Mouse (Mus musculus): Measurements from ENCODE around the gene Ifi27.
"Not testable (repeated sequence)": the region's sequence is repeated elsewhere in the genome, so short reads cannot be mapped to it uniquely, and the experiment has no call there.

Gene Ifi27

DNA sequence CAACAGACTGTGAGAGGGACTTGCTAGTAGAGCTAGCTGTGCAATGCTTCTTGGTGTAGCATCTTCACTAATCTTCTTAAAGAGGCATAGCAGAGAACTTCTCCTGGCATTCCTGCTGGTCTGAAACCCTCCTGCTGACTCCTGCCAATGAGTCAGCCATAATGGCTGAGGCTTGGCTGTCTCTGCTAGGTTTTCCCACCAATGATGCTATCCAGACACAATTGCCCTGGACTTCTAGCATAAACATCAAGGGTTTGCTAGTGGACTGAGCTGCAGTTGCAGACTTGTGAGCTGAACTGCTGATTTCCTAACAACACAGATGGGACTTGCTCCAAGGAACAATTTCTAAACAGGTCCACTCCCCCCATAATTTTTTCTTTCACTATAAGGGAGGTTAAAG, 19.4 kb downstream of the Ifi27 start:
- DNase-seq (ENCODE audit: low read depth, low spot score): no peak

GRCm38 (mm10) chr12:103456727-103457126, 22.7 kb downstream of the Ifi27 start:
- DNase-seq (ENCODE audit: low read depth, low spot score): not testable (repeated sequence)

DNA sequence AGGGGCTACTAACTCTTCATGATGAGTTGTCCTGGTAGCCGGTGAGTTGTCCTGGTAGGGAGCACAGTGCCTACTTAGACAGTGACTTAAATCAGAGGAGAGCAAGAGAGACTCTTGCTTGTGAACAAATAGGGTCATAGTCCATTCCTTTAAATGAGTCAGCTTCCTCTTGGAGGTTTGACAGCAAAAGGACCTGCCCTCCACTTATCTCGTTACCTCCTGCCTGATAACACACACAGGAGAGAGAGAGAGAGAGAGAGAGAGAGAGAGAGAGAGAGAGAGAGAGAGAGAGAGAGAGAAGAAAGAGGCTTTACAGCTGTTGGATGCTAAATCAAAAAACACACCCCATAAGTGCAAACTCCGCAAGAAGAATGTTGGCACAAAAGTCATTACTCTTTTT, 23.1 kb downstream of the Ifi27 start, which contains the start of gene Ifi27l2b:
Gene Ifi27l2b, minus strand, starts transcription at position 84 of the 400 bp plus-strand sequence.
- DNase-seq (ENCODE audit: low read depth, low spot score): no peak

- DNase-seq (ENCODE audit: low read depth, low spot score): no peak
Measured at GRCm38 (mm10) chr12:103474481-103474880, 40.5 kb downstream of the Ifi27 start.

- no peak for DNase-seq (ENCODE audit: low read depth, low spot score)
Measured at GRCm38 (mm10) chr12:103476779-103477389, 42.9 kb downstream of the Ifi27 start.

DNA sequence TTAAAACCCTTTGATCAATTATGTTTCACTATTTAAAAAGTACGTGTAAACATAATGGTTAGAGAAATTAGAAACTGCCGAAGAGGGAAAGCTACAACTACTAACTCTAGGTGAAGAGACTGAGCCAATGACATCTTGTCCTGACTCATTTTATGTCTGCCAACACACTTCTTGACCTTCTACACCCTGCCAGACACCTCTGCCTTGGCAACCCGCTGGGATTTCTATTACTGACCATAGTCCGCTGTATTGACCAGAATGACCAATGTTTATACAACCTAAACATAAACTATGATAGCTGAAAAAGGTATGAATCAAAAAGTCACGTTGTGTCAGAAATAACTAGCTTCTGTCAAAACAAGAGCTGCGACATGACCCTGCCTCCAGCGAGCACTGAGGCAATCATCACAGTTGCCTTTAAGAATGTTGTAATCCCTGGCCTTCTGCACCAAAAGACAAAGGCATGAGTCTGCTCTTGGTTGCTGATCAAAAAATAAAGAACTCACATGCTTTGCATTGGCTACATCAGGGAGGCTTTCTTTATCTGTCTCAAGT, 43.5 kb downstream of the Ifi27 start:
- no peak for DNase-seq (ENCODE audit: low read depth, low spot score)

- no peak for DNase-seq (ENCODE audit: low read depth, low spot score)
Measured at GRCm38 (mm10) chr12:103481671-103482070, 47.7 kb downstream of the Ifi27 start.

GRCm38 (mm10) chr12:103482781-103483180, 48.8 kb downstream of the Ifi27 start:
- no peak for DNase-seq (ENCODE audit: low read depth, low spot score)

GRCm38 (mm10) chr12:103484200-103484972, 50.4 kb downstream of the Ifi27 start:
- DNase-seq (ENCODE audit: low read depth, low spot score): not testable (repeated sequence)

DNA sequence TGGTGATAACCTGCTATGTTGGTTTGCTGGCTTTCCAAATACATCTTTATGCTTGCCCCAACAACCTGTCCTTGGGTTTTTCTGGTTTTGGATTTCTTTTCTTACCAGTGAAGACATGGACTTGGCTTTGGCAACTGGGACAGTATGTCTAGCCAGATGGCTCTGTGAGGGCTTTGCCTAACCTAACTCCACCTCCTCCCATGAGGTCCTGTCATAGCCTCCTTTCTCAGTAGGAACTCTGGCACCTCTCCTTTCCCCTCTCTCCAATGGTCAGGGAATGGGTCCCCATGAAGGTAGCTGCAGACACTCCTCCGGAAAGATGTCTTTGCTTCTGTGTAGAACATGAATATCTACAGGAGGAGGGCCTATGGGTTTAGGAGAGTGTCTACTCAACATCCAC, 52.7 kb downstream of the Ifi27 start:
- no peak for DNase-seq (ENCODE audit: low read depth, low spot score)

DNA sequence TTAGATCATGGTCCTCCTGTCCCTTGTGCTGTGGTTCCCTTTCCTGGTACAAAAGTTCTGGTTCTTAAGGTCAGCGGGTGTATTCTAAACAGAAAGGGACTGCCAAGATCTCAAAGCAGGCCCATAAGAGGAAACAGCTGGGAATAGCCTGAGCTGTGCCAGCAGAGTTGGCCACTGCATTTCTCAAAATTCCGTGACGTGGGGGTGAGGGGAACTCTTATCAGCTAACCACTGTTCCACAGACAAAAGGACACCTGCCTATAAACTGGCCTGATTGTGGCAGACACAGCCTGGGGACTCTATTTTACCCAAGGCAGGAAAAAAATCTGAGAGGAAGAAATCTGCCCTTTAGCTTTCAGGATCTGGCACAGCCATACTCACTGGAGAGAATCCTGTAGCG, 53.3 kb downstream of the Ifi27 start:
- no peak for DNase-seq (ENCODE audit: low read depth, low spot score)

- no peak for DNase-seq (ENCODE audit: low read depth, low spot score)
Measured at GRCm38 (mm10) chr12:103487750-103488149, 53.7 kb downstream of the Ifi27 start.

All from CD4-positive helper T cell, adult 2 months (primary cell).